Mouse (Mus musculus) MEL (cell line): ENCODE measurements around the gene 1190005I06Rik. TPM values are rescaled to one million over a fixed set of nuclear protein-coding genes. Genes with fewer than 3 reads are reported as not detected.

ENCODE experiments used
- DNase-seq: peaks from one replicate; pipeline ENCODE4 v3.0.0; 2011; ENCODE audit warnings: low read depth, low spot score
- H3K27ac ChIP-seq: 2 replicates; pipeline ENCODE4 v1.5.1; 2012; ENCODE audit warnings: low read depth, mild to moderate bottlenecking, control low read depth, low read length, moderate library complexity; ENCODE audit not compliant: control insufficient read depth
- H3K27me3 ChIP-seq, 2 experiments: fragments of 150-350 bp in 1 of 2; sonication (generic) in 1 of 2; 2 replicates each; pipeline ENCODE4 v1.6.1; 2012; ENCODE audit warnings: low read length in 2 of 2, mild to moderate bottlenecking in 2 of 2, improper control_type of control experiment in 1 of 2, moderate library complexity in 1 of 2; ENCODE audit not compliant: insufficient read depth in 2 of 2, control insufficient read depth in 1 of 2
- H3K36me3 ChIP-seq, 2 experiments: 2 replicates each; pipeline ENCODE4 v1.6.1; 2012 to 2014; ENCODE audit warnings: low read length in 2 of 2, improper control_type of control experiment in 1 of 2, inconsistent platforms in 1 of 2, mild to moderate bottlenecking in 1 of 2; ENCODE audit not compliant: insufficient read depth in 2 of 2, control insufficient read depth in 1 of 2
- H3K4me1 ChIP-seq, 2 experiments: fragments of 150-350 bp in 1 of 2; sonication (generic) in 1 of 2; 2 replicates each; pipeline ENCODE4 v1.6.1; 2012; ENCODE audit warnings: low read length in 2 of 2, improper control_type of control experiment in 1 of 2, mild to moderate bottlenecking in 1 of 2; ENCODE audit not compliant: insufficient read depth in 2 of 2, control insufficient read depth in 1 of 2
- H3K4me3 ChIP-seq, 2 experiments: fragments of 150-350 bp in 1 of 2; sonication (generic) in 1 of 2; 2 replicates each; pipeline ENCODE4 v1.5.1; 2012; ENCODE audit warnings: low read depth in 2 of 2, low read length in 2 of 2, mild to moderate bottlenecking in 2 of 2, moderate library complexity in 2 of 2, control low read depth in 1 of 2, improper control_type of control experiment in 1 of 2; ENCODE audit not compliant: control insufficient read depth in 1 of 2, insufficient read depth in 1 of 2
- H3K79me2 ChIP-seq: 2 replicates; pipeline ENCODE4 v1.6.1; 2012; ENCODE audit warnings: mild to moderate bottlenecking, low read length, moderate library complexity; ENCODE audit not compliant: control insufficient read depth, poor library complexity, insufficient read depth
- H3K9ac ChIP-seq: 2 replicates; pipeline ENCODE4 v1.6.1; 2012; ENCODE audit warnings: low read depth, mild to moderate bottlenecking, control low read depth, low read length, moderate library complexity; ENCODE audit not compliant: control insufficient read depth, poor library complexity, severe bottlenecking
- H3K9me3 ChIP-seq: fragments of 150-350 bp; sonication (generic); replicated peaks from 2 replicates; pipeline ENCODE4 v1.6.1; 2012; ENCODE audit warnings: mild to moderate bottlenecking, low read length, improper control_type of control experiment, moderate library complexity; ENCODE audit not compliant: insufficient read depth
- BHLHE40 ChIP-seq: IDR thresholded peaks from 2 replicates; pipeline ENCODE4 v1.6.1; 2012; ENCODE audit warnings: low read depth, mild to moderate bottlenecking, inconsistent platforms, low read length, improper control_type of control experiment, borderline replicate concordance
- E2F4 ChIP-seq: IDR thresholded peaks from 2 replicates; pipeline ENCODE4 v1.6.1; 2011; ENCODE audit warnings: low read depth, low read length, improper control_type of control experiment, borderline replicate concordance
- EP300 ChIP-seq, 2 experiments: IDR thresholded peaks; 2 replicates each; pipeline ENCODE4 v1.6.1; 2011; ENCODE audit warnings: improper control_type of control experiment in 2 of 2, low read length in 2 of 2, low read depth in 1 of 2, mild to moderate bottlenecking in 1 of 2
- ETS1 ChIP-seq: IDR thresholded peaks from 2 replicates; pipeline ENCODE4 v1.6.1; 2012; ENCODE audit warnings: low read depth, mild to moderate bottlenecking, inconsistent platforms, low read length, improper control_type of control experiment, moderate library complexity
- GATA1 ChIP-seq: IDR thresholded peaks from 2 replicates; pipeline ENCODE4 v1.6.1; 2011; ENCODE audit warnings: low read depth, low read length, improper control_type of control experiment
- JUND ChIP-seq: IDR thresholded peaks from 2 replicates; pipeline ENCODE4 v1.6.1; 2011; ENCODE audit warnings: low read depth, mild to moderate bottlenecking, improper control_type of control experiment, low read length
- MAX ChIP-seq: IDR thresholded peaks from 2 replicates; pipeline ENCODE4 v1.6.1; 2011; ENCODE audit warnings: low read length, improper control_type of control experiment
- MEF2A ChIP-seq: IDR thresholded peaks from 2 replicates; pipeline ENCODE4 v1.6.1; 2014; ENCODE audit warnings: low read depth, mild to moderate bottlenecking, inconsistent platforms, low read length, improper control_type of control experiment; ENCODE audit not compliant: poor library complexity, insufficient replicate concordance, severe bottlenecking; ENCODE audit errors: extremely low read depth
- MXI1 ChIP-seq: IDR thresholded peaks from 2 replicates; pipeline ENCODE4 v1.6.1; 2011; ENCODE audit warnings: mild to moderate bottlenecking, low read depth, low read length, improper control_type of control experiment
- MYC ChIP-seq: IDR thresholded peaks from 2 replicates; pipeline ENCODE4 v1.6.1; 2011; ENCODE audit warnings: low read depth, mild to moderate bottlenecking, low read length, improper control_type of control experiment, moderate library complexity
- RCOR1 ChIP-seq: IDR thresholded peaks from 2 replicates; pipeline ENCODE4 v1.6.1; 2012; ENCODE audit warnings: low read depth, mild to moderate bottlenecking, inconsistent platforms, low read length, improper control_type of control experiment
- SIN3A ChIP-seq: IDR thresholded peaks from 2 replicates; pipeline ENCODE4 v1.6.1; 2012; ENCODE audit warnings: low read length, improper control_type of control experiment, inconsistent platforms
- TBP ChIP-seq: IDR thresholded peaks from 2 replicates; pipeline ENCODE4 v1.8.0; 2011; ENCODE audit warnings: low read depth, low read length, improper control_type of control experiment
- TCF12 ChIP-seq: IDR thresholded peaks from 2 replicates; pipeline ENCODE4 v1.6.1; 2014; ENCODE audit warnings: low read depth, mild to moderate bottlenecking, inconsistent platforms, low read length, improper control_type of control experiment, moderate library complexity
- UBTF ChIP-seq: IDR thresholded peaks from 2 replicates; pipeline ENCODE4 v1.6.1; 2012; ENCODE audit warnings: low read depth, mild to moderate bottlenecking, inconsistent platforms, low read length, improper control_type of control experiment, moderate library complexity, borderline replicate concordance; ENCODE audit not compliant: insufficient read depth
- USF1 ChIP-seq: IDR thresholded peaks from 2 replicates; pipeline ENCODE4 v1.6.1; 2014; ENCODE audit warnings: low read depth, mild to moderate bottlenecking, inconsistent platforms, low read length, improper control_type of control experiment, moderate library complexity
- USF2 ChIP-seq, 2 experiments: IDR thresholded peaks; 2 replicates each; pipeline ENCODE4 v1.6.1; 2011 to 2012; ENCODE audit warnings: improper control_type of control experiment in 2 of 2, low read length in 2 of 2, borderline replicate concordance in 1 of 2, inconsistent platforms in 1 of 2, low read depth in 1 of 2, mild to moderate bottlenecking in 1 of 2; ENCODE audit not compliant: insufficient read depth in 1 of 2
- ZMIZ1 ChIP-seq: IDR thresholded peaks from 2 replicates; pipeline ENCODE4 v1.6.1; 2012; ENCODE audit warnings: low read depth, mild to moderate bottlenecking, inconsistent platforms, low read length, improper control_type of control experiment, moderate library complexity
- ZNF384 ChIP-seq: IDR thresholded peaks from 2 replicates; pipeline ENCODE4 v1.6.1; 2012; ENCODE audit warnings: low read depth, mild to moderate bottlenecking, inconsistent platforms, low read length, improper control_type of control experiment
- polyA plus RNA-seq, 2 experiments: library from polyadenylated mRNA; stranded (reverse) in 1 of 2; unstranded in 1 of 2; fragments of >175 nt in 1 of 2; fragments of >200 nt in 1 of 2; gene quantifications; 2 replicates each; pipeline versions ENCODE4 v1.2.1 to v1.2.4; 2012; ENCODE audit warnings: low replicate concordance in 2 of 2, low read depth in 1 of 2; ENCODE audit not compliant: insufficient read length in 2 of 2, insufficient read depth in 1 of 2, missing spikeins in 1 of 2
- total RNA-seq: library from RNA; depleted of rRNA; stranded (reverse); fragments of 300-350 nt; gene quantifications from 2 replicates; pipeline ENCODE4 v1.2.3, GENCODE M21; 2012

1190005I06Rik gene
- total and polyA plus RNA-seq, 3 experiments = 2.1 to 2.3 TPM; not detected in 1

DNA sequence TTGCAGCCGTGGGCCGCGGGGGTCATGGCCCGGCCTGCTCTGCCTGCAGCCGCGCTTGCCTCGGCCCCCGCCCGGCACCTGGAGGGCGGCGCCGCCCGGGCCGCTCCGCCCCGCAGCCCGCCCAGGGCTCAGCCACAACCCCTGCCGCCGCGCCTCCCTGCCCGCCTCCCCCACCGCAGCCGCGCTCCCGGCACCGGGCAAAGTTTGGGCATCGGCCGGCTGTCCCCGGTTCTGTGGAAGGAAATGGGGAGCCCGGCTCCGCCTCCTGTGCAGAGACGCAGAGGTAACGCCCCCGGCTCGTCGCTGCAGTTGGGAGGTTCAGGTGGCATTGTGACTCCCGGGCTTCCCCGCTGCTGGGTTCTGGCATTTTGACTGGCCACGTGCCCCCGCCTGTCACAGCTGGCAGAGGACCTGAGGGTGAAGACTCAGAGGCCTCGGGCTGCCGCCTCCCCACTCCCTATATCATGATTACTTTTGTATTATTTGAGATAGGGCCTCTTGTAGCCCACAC is 13.0 kb downstream of the 1190005I06Rik start:
- peak overlapping the region; percentile 68 for H3K9ac ChIP-seq
- H3K27me3 ChIP-seq = no peaks in the 10 kb centered on the region
- no peaks in the 10 kb centered on the region for H3K9me3 ChIP-seq
- H3K79me2 ChIP-seq = no peaks in the 10 kb centered on the region
- H3K4me3 ChIP-seq = peak overlapping the region; percentile 58 to 79
- TF ChIP-seq ETS1 = no peak
- TF ChIP-seq USF1 = peak; percentile 81
- TF ChIP-seq SIN3A = 0 out of 2 replicates have a peak, but pooled peaks have one; percentile 25
- TF ChIP-seq MYC = 0 out of 2 replicates have a peak, but pooled peaks have one; percentile 22
- TF ChIP-seq MAX = peak; percentile 47; the same call in 1 of the 2 replicates
- peak; percentile 75; the same call in 1 of the 2 replicates for TF ChIP-seq MXI1
- 0 out of 4 replicates have a peak, but pooled peaks of 1 of the 2 experiments have one; percentile 19 for TF ChIP-seq USF2 (IDR thresholded peaks at IDR 0.05; ENCODE audit: borderline replicate concordance in 1 of 2, insufficient read depth in 1 of 2, low read depth in 1 of 2, low read length in 2 of 2)
- TF ChIP-seq UBTF = 0 out of 2 replicates have a peak, but pooled peaks have one; percentile 38
- TF ChIP-seq GATA1 = no peak
- DNase-seq = peak; percentile 65
- no peaks in the 10 kb centered on the region for H3K4me1 ChIP-seq
- H3K27ac ChIP-seq = no peak overlapping the region
- H3K36me3 ChIP-seq = no peaks in the 10 kb centered on the region; a peak in 1 of 4 replicates

DNA sequence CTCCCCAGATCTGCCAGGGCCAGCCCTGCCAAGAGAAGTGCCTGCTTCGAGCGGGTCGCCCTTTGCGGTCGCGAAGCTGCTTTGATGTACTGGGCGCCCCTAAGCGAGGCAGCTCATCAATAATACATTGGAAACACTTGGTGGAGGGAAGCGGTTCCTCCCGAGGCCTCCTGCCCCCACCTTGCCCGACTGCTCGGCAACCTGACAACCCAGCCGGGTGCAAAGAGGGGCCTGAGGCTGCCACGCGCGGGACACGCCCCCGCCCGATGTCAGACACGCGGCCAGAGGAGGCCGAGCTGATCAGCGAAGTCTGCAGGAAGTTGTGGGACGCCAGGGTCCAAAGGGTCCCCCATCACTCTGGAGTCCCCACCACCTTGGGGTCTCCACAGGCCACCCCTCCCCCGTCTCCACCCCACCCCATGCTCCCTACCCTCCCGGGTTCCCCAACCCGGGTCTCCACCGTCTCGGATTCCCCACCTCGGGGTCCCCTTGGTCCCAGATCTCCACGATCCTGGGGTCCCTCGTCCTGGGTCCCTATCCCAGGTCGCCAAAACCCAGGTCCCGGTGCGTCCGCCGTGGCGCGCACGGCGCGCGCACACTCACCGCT is 13.7 kb downstream of the 1190005I06Rik start:
- DNase-seq = no peak
- Histone ChIP-seq H3K36me3 (no peaks in the 10 kb centered on the region; a peak in 1 of 4 replicates), H3K9ac (peak overlapping the region; percentile 68), H3K4me1 (no peaks in the 10 kb centered on the region), H3K79me2 (no peaks in the 10 kb centered on the region), H3K4me3 (peak overlapping the region; percentile 49 to 58), H3K27me3 (no peaks in the 10 kb centered on the region), H3K9me3 (no peaks in the 10 kb centered on the region), H3K27ac (no peak overlapping the region)
- no peak for TF ChIP-seq MAX
- TF ChIP-seq ZNF384 = no peak
- TF ChIP-seq MEF2A = no peak
- no peak for TF ChIP-seq USF2 (IDR thresholded peaks at IDR 0.05; ENCODE audit: borderline replicate concordance in 1 of 2, insufficient read depth in 1 of 2, low read depth in 1 of 2, low read length in 2 of 2)
- TF ChIP-seq ZMIZ1 = no peak
- TF ChIP-seq JUND = no peak
- TF ChIP-seq UBTF = no peak
- TF ChIP-seq SIN3A = no peak
- TF ChIP-seq E2F4 = no peak
- no peak for TF ChIP-seq USF1
- TF ChIP-seq BHLHE40 = no peak
- no peak for TF ChIP-seq TBP
- no peak for TF ChIP-seq MXI1
- no peak for TF ChIP-seq RCOR1
- TF ChIP-seq TCF12 = no peak
- TF ChIP-seq EP300 (IDR thresholded peaks at IDR 0.05; ENCODE audit: low read depth in 1 of 2, low read length in 2 of 2) = no peak
